Mouse (Mus musculus): ENCODE measurements around the gene Dscaml1.

Gene Dscaml1

GRCm38 (mm10) chr9:45457200-45457599, 30.8 kb downstream of the Dscaml1 start:
- DNase-seq, result no peak

GRCm38 (mm10) chr9:45458363-45458762, 31.9 kb downstream of the Dscaml1 start:
- no peak for DNase-seq

GRCm38 (mm10) chr9:45465396-45466019, 39.1 kb downstream of the Dscaml1 start:
- DNase-seq, result no peak

GRCm38 (mm10) chr9:45468235-45468634, 41.8 kb downstream of the Dscaml1 start:
- DNase-seq, result no peak

- DNase-seq, result no peak
Measured at GRCm38 (mm10) chr9:45470746-45471471, 44.5 kb downstream of the Dscaml1 start.

GRCm38 (mm10) chr9:45471691-45472090, 45.3 kb downstream of the Dscaml1 start:
- DNase-seq, result no peak

GRCm38 (mm10) chr9:45474874-45475273, 48.4 kb downstream of the Dscaml1 start:
- no peak for DNase-seq

GRCm38 (mm10) chr9:45480936-45481335, 54.5 kb downstream of the Dscaml1 start:
- no peak for DNase-seq

GRCm38 (mm10) chr9:45486665-45487074, 60.2 kb downstream of the Dscaml1 start:
- no peak for DNase-seq

GRCm38 (mm10) chr9:45487179-45487801, 60.9 kb downstream of the Dscaml1 start:
- DNase-seq, result no peak

- no peak for DNase-seq
Measured at GRCm38 (mm10) chr9:45490899-45491298, 64.5 kb downstream of the Dscaml1 start.

- DNase-seq, result no peak
Measured at GRCm38 (mm10) chr9:45494889-45495288, 68.5 kb downstream of the Dscaml1 start.

- DNase-seq, result no peak
Measured at GRCm38 (mm10) chr9:45496340-45496739, 69.9 kb downstream of the Dscaml1 start.

- DNase-seq, result no peak
Measured at GRCm38 (mm10) chr9:45496944-45497343, 70.5 kb downstream of the Dscaml1 start.

GRCm38 (mm10) chr9:45499267-45499666, 72.8 kb downstream of the Dscaml1 start:
- DNase-seq, result no peak

GRCm38 (mm10) chr9:45500071-45500595, 73.7 kb downstream of the Dscaml1 start:
- DNase-seq, result no peak

GRCm38 (mm10) chr9:45501295-45501927, 75.0 kb downstream of the Dscaml1 start:
- no peak for DNase-seq

- no peak for DNase-seq
Measured at GRCm38 (mm10) chr9:45501963-45502641, 75.7 kb downstream of the Dscaml1 start.

- DNase-seq, result peak; percentile 91
Measured at GRCm38 (mm10) chr9:45504977-45505376, 78.5 kb downstream of the Dscaml1 start.

- DNase-seq, result peak; percentile 93
Measured at GRCm38 (mm10) chr9:45505487-45505939, 79.1 kb downstream of the Dscaml1 start.

- DNase-seq, result no peak
Measured at GRCm38 (mm10) chr9:45507482-45507881, 81.1 kb downstream of the Dscaml1 start.

GRCm38 (mm10) chr9:45510806-45511546, 84.5 kb downstream of the Dscaml1 start:
- no peak for DNase-seq
